Mouse (Mus musculus) fat pad, adult 2 months (tissue): Measurements from ENCODE around the gene Grip2.

Experiments
- DNase-seq: peaks from one replicate; pipeline ENCODE4 v3.0.0-alpha.2; 2011; ENCODE audit warnings: low read depth, low spot score; ENCODE audit errors: extremely low read depth

Gene Grip2

DNA sequence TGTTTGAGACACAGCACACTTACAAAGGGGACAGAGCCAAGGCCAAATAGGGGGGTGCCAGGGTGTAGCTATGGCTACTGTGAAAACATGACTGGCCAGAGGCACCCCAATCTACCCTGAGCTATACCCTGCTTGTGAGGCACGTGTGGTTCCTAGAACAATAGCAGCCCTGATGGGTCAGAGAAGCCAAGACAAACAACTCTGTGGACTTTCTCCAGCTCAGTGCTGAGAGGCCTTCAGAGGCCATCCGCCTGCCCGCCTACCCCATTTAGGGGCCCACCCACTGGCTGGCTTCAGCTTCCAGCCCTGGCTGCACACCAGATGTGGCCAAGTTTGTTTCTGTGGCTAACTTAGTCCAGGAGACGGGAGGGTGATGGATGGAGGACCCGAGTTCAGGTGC, 90.6 kb downstream of the Grip2 start:
- DNase-seq, result peak; percentile 37

DNA sequence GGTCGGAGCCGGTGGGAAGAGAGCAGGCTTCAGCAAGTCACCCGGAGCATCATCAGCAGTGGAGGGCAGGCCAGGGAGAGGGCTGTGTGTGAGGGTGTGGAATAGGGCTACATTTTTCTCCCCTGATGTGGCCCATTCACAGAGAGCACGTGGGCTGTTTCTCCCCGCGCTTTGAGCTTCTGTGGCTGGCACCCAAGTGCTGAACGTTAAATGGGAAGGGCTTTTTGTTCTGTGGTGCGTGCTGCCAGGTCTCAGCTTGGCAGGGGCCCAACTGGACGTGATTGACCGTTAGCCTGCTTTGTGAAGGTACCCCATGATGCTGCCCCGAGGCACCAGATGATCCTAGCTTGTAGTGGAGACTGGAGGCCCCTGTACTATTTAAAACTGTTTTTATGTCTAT, 94.9 kb downstream of the Grip2 start:
- DNase-seq, result no peak

DNA sequence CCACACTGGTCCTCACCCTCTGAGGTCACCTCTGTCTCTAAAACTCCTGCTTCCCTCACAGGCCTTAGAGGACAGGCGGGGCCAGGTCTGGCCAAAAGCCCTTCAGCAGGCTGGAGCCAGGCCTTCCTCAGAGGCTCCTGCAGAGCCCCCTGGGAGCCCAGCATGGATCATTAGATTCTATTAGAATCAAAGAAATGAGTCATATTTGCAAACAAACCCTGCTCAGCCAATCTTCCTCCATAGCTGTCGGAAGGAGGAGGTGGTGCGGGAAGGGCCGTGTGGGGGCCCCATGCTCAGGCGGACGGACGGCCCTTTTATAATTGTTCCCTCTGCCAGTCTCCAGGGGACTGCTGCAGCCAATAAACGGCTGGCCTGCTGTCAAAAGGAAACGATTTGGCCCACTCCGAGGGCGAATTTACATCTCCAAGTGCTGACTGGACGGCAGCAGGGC, 97.3 kb downstream of the Grip2 start:
- no peak for DNase-seq

DNA sequence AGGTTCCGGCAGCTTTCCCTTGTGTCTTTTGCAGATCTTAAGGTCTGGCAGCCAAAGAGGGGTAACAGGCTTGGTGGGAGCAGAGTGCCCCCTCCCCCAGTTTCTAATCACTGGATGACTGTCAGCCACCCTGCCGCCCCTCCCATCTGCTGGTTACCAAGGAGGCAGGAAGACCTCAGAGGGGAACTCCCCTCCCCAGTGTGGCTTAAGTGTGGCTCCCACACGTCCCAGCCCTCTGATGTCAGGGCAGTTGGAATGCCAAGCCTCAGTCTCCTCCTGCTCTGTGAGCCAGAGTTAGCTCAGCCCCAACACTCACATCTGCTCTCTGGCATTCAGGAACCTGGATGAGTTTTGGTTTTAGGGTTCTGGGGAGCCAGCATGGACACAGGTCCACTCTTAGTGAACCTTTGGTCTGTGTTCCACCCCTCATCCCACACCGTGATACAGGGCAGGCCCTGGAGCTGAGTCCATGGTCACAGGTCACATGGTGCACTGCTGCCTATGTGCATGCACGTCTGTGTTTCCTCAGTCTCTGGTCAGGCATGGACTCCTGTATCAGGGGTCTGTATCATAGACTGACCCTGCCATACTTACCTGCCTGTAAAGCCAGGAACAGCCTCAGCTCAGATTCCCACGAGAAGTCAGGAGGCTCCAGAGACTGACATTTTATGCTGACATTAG, 98.0 kb downstream of the Grip2 start:
- no peak for DNase-seq

- no peak for DNase-seq
These were observed 99.7 kb downstream of the Grip2 start for GRCm38 (mm10) chr6:91727361-91727760.

DNA sequence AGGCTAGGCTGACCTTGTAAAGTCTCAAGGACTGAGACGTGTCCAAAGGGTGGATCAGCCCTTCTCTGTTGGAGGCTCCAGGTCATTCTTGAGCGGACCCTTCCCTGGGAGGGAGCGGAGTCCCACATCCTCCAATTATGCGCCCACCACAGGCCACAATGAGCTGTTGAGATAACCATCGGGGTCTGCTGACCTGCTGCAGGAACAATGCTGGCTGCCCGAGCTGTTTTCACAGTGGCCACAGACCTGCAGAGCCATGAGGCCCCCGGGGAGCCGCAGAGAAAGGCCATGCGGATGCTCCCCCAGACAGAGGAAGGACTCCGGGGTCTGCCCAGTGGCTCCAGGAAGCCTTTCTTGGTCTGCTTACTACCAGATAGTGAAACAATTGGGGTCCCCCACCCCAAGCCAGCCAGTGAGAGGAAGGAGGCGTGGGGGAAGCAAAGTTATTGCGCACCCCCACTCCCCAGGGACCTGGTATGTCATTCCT, 105.8 kb downstream of the Grip2 start:
- no peak for DNase-seq

GRCm38 (mm10) chr6:91720588-91721214, 106.3 kb downstream of the Grip2 start:
- DNase-seq, result no peak

DNA sequence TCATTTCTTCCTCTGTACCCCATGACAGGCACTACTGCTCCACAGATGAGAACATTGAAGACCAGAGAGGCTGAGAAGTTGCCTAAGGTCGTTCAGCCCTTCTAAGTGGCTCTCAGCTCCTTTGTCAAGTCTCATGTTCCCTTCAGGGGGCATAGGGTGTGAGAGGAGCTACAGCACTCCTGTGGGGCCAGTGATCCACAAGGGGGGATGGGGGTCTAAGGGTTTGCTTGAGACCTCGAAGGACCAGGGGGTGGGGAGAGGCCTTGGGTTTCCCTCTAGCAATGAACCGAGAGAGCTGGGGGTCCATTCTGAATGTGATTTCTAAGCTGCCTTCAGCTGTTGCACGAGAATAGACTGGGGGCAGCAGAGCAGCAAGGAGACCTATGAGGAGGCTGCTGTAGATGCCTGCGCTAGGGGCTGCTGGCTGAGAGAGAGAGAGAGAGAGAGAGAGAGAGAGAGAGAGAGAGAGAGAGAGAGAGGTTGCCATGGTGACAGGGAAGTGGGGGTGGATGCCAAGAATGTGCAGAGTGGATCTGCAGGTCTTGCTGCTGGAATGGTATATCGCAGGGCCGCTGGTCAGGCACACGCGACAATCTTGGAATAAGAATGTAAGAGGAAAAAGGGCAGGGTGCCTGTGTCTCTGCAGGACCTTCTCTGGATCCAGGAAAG, 107.1 kb downstream of the Grip2 start:
- DNase-seq, result no peak

DNA sequence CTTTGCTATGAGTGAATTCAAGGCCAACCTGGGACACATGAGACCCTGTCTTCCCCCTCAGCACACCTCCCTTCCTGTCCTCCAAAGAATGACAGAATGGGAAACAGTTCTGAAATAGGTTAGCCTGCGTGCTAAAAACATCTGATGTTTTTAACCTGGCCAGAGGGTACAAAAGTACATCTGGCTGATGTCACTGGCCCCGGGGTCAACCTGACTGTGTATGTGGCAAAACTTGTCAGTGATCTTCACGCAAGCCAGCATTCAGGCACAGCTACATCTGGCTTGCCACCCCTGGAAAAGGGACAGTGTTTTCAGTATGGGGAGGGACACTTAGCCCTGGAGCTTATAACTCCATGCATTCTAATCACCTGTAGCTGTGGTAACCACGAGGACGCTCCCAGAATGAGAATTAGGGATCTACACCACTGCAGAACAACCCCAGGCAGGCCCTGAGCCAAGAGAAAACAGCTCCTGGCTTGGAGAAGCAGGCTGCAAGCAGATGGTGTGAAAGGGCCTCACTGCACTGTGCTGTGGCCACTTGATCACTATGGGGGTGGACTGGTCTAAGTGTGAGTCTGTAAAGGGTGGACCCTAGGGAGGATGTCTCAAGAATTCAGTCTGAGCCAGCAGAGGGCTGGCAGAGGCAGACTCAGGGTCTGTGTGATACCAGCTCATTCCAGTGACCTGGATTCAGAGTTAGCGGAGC, 107.9 kb downstream of the Grip2 start:
- DNase-seq, result no peak

GRCm38 (mm10) chr6:91718603-91719002, 108.4 kb downstream of the Grip2 start:
- DNase-seq, result no peak

DNA sequence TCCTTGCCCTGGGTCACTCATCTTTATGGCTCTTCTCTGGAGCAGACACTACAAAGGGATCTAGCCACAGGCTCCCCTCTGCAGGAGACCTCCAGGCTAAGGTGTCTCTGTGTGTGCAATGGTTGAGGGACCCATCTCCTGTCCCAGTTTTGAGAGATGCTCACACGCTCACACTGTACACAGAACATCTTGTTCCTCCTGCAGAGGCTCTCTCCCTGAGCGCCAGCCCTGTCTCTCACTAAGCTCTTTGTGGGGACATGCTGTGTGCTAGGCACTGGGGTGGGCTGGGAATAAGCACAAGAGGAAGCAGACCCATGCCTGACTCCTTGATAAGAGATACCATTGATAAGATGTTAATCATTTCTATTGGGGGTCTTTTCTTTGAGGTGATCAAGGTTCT, 109.0 kb downstream of the Grip2 start:
- DNase-seq, result no peak

- no peak for DNase-seq
These were observed 110.9 kb downstream of the Grip2 start for GRCm38 (mm10) chr6:91715988-91716810.

- no peak for DNase-seq
These were observed 112.0 kb downstream of the Grip2 start for GRCm38 (mm10) chr6:91715023-91715422.

- no peak for DNase-seq
These were observed 113.6 kb downstream of the Grip2 start for GRCm38 (mm10) chr6:91713370-91713896.

DNA sequence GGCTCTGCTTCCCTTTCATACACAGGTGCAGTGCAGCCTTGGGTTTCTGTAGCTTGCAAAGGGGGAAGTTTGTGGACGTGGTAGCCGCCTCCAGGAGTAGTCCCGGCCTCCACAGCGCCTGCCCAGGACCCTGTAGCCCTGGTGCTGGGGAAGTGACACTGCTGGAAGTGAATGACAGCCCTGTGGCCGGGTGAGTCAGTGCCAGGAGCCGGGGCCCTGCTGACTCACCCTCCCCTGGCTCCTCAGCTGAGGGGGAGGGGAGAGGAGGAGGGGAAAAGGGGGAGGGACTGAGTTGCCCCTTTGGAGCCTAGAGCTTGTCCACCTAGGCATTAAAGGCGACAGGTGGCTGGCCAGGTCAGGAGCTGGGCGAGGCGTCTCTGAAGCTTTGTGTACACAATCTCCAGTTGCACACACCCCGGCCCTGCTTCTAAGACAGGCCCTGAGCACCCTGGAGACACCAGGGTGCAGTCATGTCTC, 114.2 kb downstream of the Grip2 start:
- DNase-seq, result no peak

DNA sequence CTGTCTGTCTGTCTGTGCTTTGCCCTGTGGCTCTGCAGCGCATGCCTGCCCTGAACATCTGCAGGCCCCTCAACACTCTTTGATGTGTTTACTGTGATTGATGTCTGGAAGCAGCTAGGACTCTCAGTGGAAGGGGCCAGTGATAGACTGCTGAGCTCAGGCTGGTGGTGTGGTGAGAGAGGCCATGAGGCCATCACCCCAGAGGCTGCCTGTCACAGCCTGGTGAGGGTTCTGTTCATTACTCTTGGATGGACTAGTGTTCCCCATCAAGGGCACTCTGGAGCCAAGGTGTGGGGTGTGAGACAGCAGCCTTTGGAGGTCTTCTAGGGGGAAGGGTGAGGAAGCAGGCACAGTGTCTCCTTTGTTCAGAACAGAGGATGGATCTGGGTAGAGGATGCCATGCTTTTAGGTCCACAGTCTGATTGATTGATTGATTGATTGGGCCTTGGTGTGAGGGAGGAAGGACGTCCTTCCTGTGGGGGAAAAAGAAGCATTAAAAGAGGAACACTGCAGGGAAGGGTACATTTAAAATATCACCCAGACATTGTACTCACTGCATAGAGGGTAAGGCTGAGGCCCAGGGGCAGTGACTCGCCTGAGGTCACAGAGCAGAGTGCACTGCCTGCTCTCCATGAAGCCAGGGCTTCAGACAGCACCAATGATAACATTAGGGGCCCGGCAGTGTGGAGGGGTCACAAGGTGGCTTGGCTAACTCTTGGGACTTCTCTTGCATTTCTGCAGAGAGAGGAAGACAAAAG, 114.8 kb downstream of the Grip2 start:
- DNase-seq, result no peak
